Mouse (Mus musculus) embryo, embryonic 10 days (tissue): ENCODE results near the gene Rps29.

ENCODE experiments used
- DNase-seq: peaks from one replicate; pipeline ENCODE4 v3.0.0-alpha.2; 2015; ENCODE audit warnings: low spot score

The Rps29 gene

DNA sequence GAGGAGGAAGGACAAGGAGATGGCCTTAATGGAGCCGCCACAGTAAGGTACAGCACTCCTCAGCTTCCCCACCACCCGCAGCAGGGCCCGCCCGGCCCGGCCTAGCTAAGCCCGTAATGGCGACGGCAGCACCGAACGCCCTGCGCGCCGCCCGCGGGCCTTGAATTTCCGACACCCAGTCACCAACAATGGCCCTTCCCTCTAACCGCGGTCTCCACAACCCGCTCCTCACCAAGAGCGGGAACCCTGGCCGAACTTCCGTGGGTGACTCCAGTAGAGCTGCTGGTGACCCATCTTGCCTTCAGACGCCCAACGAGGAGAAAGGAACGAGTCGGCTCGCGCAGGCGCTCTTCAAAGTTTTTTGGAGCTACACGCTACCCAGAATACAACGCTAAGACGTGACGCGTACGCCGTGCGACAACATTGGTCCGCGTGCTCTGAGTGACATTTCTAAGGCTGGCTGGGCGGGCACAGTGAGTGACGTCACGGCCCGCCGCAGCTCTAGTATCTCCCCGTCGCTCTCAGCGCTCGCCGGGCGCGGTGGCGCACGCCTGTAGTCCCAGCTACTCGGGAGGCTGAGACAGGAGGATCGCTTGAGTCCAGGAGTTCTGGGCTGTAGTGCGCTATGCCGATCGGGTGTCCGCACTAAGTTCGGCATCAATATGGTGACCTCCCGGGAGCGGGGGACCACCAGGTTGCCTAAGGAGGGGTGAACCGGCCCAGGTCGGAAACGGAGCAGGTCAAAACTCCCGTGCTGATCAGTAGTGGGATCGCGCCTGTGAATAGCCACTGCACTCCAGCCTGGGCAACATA lies at the start of gene Rps29:
Gene Rps29, minus strand, starts transcription at position 422 of the 813 bp plus-strand sequence.
- DNase-seq = peak; percentile 100

DNA sequence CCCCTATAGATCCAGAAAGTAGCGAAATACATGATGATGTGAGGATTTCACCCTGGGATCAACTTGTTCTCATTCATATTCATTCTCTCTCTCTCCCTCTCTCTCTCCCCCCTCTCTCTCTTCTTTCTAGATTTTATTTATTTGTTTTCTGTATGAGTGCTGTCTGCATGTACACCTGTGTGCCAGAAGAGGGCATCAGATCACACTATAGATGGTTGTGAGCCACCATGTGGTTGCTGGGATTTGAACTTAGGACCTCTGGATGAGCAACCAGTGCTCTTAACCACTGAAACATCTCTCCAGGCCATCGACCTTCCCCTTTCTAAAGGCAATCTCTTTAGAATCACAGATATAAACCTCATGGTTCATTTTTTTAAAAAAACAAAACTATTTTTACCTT lies 49.5 kb upstream of the Rps29 start:
- DNase-seq = no peak

DNA sequence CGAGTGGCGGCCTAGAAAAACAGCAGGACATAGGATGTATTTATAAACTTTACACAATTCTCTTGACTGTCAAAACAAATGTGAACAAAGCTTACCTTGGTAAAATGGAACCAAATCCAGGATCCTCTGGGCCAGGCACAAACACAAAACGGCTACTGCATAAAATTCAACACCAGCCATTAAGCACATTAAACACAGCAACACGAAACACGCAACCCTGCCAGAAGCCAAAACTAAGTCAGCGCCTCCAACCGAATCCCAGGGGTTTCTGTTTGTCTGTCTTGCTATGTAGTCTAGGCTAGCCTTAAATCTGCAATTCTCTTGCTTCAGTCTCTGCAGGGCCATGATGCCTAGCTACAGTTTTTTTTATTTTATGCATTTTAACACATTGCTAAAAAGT lies 48.9 kb upstream of the Rps29 start:
- DNase-seq = no peak

GRCm38 (mm10) chr12:69207396-69207795 lies 48.4 kb upstream of the Rps29 start:
- DNase-seq = no peak

- DNase-seq = peak; percentile 46
Observed at GRCm38 (mm10) chr12:69204052-69204833, 45.3 kb upstream of the Rps29 start, which contains the start of gene Gm49384. Gm49384 (minus strand) TSS chr12:69204267.

DNA sequence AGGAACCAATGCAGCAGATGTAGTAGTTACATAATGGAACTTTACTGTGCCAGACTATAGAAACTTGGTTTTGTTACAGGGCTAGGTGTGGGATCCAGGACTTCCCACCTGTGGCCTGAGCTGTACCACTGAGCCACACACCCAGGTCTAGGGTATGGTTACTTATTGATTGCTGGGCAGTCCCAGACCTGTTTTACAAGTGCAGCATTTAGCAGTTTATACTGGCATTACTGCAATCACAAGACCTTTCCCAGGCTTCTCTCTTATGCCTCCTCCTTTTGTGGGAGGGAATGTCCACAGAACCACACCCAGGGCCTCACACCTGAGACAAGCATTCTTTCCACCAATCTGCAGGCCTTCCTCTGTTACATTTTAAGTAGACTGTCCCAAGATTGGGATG lies 40.0 kb upstream of the Rps29 start:
- no peak for DNase-seq

DNA sequence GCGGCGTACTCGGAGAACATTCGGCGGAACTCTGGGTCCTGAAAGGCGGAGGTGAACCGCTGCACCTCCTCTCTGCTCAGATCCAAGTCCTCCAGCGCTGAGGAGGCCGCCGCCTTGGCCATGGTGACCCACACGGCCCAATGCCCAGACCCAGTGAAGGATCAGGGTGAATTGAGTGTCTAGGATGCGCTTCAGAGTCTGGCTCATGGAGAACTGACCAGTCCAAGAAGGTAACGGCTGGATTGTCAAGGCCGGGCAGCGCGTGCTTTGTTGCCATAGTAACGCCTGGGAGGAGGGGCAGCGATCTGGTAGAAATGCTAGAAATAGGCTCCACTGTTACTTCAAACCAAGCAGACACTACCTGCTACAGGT lies 39.2 kb upstream of the Rps29 start, which contains the start of gene Dnaaf2:
Gene Dnaaf2, minus strand, starts transcription at position 266 of the 372 bp plus-strand sequence.
- peak; percentile 93 for DNase-seq

GRCm38 (mm10) chr12:69197378-69198163 lies 38.6 kb upstream of the Rps29 start:
- peak; percentile 57 for DNase-seq

DNA sequence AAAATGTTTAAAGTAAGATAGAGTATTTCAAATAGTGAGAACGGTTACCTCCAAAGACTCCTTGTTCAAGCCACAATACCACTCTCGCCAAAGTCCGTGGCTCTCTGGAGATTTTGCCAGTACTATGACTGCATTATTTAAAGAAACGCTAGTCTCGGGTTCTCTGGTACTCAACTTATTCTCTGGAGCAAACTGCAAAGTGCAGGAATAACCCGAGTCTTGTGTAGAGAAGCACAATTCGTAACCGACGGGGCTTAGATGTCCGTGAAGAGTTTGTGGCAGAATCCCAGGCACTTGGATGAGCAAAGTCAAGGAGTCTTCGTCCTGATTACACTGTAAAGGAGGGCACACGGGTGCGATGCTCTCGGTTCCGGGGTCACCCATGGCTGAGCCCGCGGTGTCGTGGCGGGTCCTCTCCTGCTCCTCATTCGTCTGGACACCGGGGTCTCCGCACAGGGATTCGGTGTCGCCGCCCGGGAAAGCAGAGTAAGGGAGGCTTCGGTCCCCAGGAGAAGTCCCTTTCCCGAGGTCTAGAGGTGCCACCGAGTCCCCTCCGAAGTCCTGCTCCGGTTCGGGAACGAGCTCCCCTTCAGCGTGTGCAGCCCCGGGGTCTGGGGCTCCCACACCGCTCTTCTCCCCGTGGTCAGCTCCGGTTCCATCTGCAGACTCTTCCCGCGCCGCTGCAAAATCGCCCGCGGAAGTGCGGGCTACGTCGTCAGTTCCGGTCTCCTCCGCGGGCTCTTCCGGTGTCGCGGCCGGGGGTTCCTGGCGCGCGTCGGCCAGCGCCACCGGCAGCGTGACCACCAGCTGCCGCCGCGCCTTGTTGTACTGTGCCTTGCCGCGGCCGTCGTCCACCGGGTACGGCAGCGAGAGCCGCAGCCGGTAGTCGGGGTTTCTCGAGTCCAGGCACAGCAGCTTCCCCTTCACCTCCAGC lies 37.7 kb upstream of the Rps29 start, which contains the start of gene Gm49383:
Gene Gm49383, minus strand, starts transcription at position 661 of the 934 bp plus-strand sequence.
- DNase-seq = peak; percentile 84

- no peak for DNase-seq
Observed at GRCm38 (mm10) chr12:69192637-69193036, 33.7 kb upstream of the Rps29 start.

DNA sequence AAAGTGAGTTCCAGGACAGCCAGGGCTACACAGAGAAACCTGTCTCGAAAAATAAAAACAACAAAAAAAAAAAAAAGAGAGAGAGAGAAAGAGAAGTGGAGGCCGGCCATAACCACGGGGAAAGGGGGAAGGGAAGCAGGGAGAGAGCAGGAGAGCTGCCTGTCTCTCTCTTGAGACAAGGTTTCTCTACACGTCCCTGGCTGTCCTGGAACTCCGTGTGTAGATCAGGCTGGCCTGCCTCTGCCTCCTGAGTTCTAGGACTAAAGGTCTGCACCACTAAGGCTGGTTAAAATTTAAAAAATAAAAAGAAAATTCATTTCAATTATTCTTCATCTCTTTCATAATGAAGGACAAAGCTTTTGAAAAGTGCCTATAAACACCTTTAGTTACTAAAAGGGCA lies 32.4 kb upstream of the Rps29 start:
- DNase-seq = no peak

DNA sequence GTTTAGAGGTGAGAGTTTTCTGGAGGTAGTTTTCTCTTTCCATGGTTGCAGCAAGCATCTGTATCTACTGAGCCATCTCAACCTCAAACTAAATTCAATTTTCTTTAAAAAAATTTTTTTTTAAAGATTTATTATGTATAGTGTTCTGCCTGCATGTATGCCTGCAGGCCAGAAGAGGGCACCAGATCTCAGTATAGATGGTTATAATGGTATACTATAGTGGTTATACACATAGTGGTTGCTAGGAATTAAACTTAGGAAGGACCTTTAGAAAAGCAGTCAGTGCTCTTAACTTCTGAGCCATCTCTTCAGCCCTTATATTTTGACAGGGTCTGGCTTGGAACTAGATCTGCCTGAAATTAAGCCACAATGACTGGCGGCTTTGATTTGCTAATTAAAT lies 31.5 kb upstream of the Rps29 start:
- no peak for DNase-seq

GRCm38 (mm10) chr12:69190074-69190473 lies 31.1 kb upstream of the Rps29 start:
- no peak for DNase-seq

- DNase-seq = no peak
Observed at GRCm38 (mm10) chr12:69186811-69187471, 28.0 kb upstream of the Rps29 start.

DNA sequence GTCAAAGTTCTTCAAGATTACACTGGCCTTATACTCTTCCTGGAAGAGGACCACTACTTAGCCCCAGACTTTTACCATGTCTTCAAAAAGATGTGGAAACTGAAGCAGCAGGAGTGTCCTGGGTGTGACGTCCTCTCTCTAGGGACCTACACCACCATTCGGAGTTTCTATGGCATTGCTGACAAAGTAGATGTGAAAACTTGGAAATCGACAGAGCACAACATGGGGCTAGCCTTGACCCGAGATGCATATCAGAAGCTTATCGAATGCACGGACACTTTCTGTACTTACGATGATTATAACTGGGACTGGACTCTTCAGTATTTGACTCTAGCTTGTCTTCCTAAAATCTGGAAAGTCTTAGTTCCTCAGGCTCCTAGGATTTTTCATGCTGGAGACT lies 26.4 kb upstream of the Rps29 start:
- peak; percentile 3 for DNase-seq

- DNase-seq = peak; percentile 47
Observed at GRCm38 (mm10) chr12:69184342-69185295, 25.6 kb upstream of the Rps29 start.

DNA sequence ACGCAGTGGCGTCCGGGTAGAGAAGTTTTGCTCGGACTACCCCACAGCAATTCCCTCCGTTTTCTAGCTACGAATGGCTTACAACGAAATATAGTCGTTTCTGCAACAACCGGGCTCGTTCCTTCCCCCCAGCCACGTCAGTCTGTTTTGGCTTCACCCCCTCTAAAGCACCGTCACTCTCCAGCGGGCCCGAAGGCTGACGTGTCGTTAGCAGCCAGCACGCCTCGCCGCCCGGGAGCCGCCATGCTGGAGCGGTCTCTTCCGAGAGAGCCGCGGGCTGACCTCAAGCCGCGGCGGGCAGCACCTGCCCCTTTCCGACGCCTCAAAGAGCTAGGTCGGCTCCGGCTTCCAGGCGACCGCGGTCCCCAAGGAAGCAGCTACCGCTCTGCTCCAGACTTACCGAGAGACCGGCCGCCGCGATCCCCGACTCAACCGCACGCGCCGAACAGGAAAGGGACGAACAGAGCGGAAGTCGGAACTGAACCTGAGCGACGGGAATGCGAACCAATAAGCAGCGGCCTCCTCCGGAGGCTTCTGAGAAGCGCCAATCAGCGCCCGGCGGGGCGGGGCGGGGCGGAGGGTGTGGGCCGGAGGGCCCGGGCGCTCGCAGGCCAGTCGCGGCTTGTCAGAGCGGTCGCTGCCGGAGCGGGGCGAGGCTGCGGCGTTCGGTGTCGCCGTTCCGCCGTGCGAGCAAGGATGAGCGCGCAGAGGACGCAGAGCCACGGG lies 24.8 kb upstream of the Rps29 start, which contains the start of the genes Rpl36al and Mgat2:
Gene Rpl36al, minus strand, starts transcription at position 501 of the 726 bp plus-strand sequence.
Gene Mgat2, plus strand, starts transcription at position 575 of the 726 bp plus-strand sequence.
- DNase-seq = peak; percentile 96

DNA sequence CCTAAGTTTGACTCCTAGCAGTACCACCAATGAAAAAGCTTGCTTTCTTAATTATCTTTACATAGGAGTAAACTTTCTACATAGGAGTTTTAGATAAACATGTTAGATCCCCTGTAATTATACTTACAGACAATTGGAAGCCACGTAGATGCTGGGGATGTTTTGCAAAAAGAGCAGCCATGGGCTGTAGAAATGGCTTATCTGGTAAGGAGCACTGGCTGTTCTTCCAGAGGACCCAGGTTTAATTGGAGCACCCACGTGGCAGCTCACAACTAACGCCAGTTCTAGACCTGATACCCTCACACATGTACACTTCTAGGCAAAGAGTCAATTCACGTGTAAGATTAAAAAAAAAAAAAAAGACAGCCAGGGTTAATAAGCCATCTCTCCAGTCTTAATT lies 22.8 kb upstream of the Rps29 start:
- DNase-seq = peak; percentile 1
